Mouse (Mus musculus) CD4-positive, CD25-positive, alpha-beta regulatory T cell, adult 2 months (primary cell): ENCODE results near the gene 1700113H08Rik.

Source experiments
- DNase-seq: peaks from one replicate; pipeline ENCODE4 v3.0.0-alpha.2; 2012; ENCODE audit warnings: low read depth, low spot score

Gene 1700113H08Rik

GRCm38 (mm10) chr10:87058926-87059325 is 1.1 kb downstream of the 1700113H08Rik start:
- no peak for DNase-seq

- DNase-seq: no peak
Measured at GRCm38 (mm10) chr10:87059447-87059846, 1.6 kb downstream of the 1700113H08Rik start.

GRCm38 (mm10) chr10:87084236-87084635 is 26.4 kb downstream of the 1700113H08Rik start:
- DNase-seq: no peak

- DNase-seq: no peak
Measured at GRCm38 (mm10) chr10:87087646-87088045, 29.8 kb downstream of the 1700113H08Rik start.

GRCm38 (mm10) chr10:87094249-87094648 is 36.4 kb downstream of the 1700113H08Rik start:
- peak; percentile 33 for DNase-seq

- no peak for DNase-seq
Measured at GRCm38 (mm10) chr10:87098722-87099121, 40.9 kb downstream of the 1700113H08Rik start.

- no peak for DNase-seq
Measured at GRCm38 (mm10) chr10:87100668-87101067, 42.8 kb downstream of the 1700113H08Rik start.

GRCm38 (mm10) chr10:87101265-87101950 is 43.6 kb downstream of the 1700113H08Rik start:
- no peak for DNase-seq

GRCm38 (mm10) chr10:87101951-87102320 is 44.1 kb downstream of the 1700113H08Rik start:
- DNase-seq: no peak

GRCm38 (mm10) chr10:87102455-87102854 is 44.6 kb downstream of the 1700113H08Rik start:
- DNase-seq: no peak

- peak; percentile 46 for DNase-seq
Measured at GRCm38 (mm10) chr10:87103286-87103685, 45.4 kb downstream of the 1700113H08Rik start.

GRCm38 (mm10) chr10:87107565-87108297 is 49.9 kb downstream of the 1700113H08Rik start:
- peak; percentile 11 for DNase-seq

GRCm38 (mm10) chr10:87108333-87108732 is 50.5 kb downstream of the 1700113H08Rik start:
- DNase-seq: no peak

- DNase-seq: no peak
Measured at GRCm38 (mm10) chr10:87109038-87109771, 51.4 kb downstream of the 1700113H08Rik start.

- DNase-seq: no peak
Measured at GRCm38 (mm10) chr10:87110909-87111308, 53.1 kb downstream of the 1700113H08Rik start.

GRCm38 (mm10) chr10:87125094-87125493 is 67.2 kb downstream of the 1700113H08Rik start:
- DNase-seq: no peak

GRCm38 (mm10) chr10:87126186-87126824 is 68.5 kb downstream of the 1700113H08Rik start:
- peak; percentile 26 for DNase-seq

- no peak for DNase-seq
Measured at GRCm38 (mm10) chr10:87151050-87151449, 93.2 kb downstream of the 1700113H08Rik start.

GRCm38 (mm10) chr10:87153731-87154505 is 96.1 kb downstream of the 1700113H08Rik start:
- DNase-seq: no peak

- DNase-seq: no peak
Measured at GRCm38 (mm10) chr10:87159781-87160180, 101.9 kb downstream of the 1700113H08Rik start.
